Mouse (Mus musculus) heart, postnatal 0 days (tissue): ENCODE measurements around the gene Gp9.

ENCODE experiments used
- CTCF ChIP-seq: IDR thresholded peaks from 2 replicates; pipeline ENCODE4 v1.5.1; 2016; ENCODE audit warnings: antibody characterized with exemption, control low read depth, low read depth
- EP300 ChIP-seq: IDR thresholded peaks from 2 replicates; pipeline ENCODE4 v1.6.1; 2016; ENCODE audit warnings: antibody characterized with exemption, low read depth

DNA sequence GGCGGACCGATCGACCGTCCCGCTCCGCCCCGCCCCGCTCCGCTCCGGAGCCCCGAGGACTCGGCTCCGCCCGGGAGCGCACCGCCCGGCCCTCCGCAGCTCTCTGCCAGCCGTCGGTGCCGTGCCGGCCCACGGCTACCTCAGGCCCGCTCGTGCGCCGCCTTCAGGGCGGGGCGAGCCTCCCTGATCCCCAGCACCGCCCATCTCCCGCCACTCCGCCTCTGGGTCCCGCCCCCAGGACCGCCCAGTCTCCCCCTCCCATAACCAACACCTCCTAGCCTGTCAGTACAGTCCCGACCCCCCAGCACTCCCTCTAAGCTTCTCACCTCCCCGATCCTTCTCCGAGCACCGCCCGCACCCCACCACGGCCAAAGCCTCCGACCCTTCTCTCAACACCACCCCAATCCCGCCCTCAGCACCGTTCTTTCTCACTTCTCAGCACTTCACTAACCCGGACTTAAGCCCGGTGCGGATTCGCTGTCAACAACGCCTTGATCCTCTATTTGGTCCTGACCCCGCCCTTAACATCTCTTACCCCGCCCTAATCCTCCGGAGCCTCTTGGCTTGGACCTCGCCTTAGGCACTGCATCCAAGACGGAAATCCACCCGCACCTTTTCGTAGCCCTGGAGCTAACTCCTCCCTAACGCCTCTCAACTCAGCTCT, 33.9 kb downstream of the Gp9 start, which contains the start of gene Rab43:
- TF ChIP-seq CTCF: peak; percentile 25; the same call in 1 of the 2 replicates
- TF ChIP-seq EP300: peak; percentile 30; the same call in 1 of the 2 replicates
